Mouse (Mus musculus) ES-Bruce4 (cell line): Measurements from ENCODE around the gene Cadm2.

Experiments used
- CTCF ChIP-seq: IDR thresholded peaks from one replicate; pipeline ENCODE4 v1.8.1; 2011; ENCODE audit warnings: low read depth, low read length
- POLR2A ChIP-seq: IDR thresholded peaks from one replicate; pipeline ENCODE4 v1.8.1; 2011; ENCODE audit warnings: low read length; ENCODE audit not compliant: insufficient read depth

DNA sequence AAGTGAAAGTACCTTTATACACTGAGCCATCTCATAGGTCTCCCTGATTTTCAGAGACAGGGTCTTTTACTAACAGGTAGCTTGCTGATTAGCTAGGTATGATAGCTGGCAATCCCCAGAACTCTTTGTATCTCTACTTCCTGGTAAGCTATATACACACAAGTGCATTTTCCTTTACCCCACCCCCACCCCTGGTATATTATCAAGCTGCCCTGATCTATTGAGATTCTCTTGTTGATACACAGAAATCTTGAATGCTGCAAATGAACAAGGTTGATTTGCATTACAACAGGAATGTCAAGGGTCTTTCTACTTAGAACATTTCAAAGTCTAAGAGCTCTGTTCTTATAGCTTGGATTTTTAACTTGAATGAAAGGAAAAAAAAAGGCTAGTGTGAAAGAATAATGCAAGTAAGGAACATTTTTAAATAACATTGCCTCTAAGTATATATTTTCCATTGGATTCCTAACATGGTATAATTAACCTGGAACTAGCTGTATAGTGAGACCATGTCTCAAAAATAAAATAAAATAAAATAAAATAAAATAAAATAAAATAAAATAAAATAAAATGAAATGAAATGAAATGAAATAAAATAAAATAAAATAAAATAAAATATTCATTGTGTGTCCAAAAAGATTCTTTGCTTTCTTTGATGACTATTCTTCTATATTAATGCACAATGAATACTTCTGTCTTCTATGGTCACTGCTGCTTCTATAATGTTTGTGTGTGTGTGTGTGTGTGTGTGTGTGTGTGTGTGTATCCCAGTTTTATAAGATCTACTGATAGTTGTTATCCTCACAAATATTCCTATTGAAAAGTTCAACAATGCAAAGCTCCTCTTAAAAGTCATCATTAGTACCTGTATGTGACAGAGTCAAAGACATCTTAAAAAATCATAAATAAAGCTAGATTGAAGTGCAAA is 858.9 kb downstream of the Cadm2 start:
- no peak for TF ChIP-seq POLR2A
- no peak for TF ChIP-seq CTCF
